Mouse (Mus musculus) thymus, adult 2 months (tissue): ENCODE measurements around the gene Pdf.

ENCODE experiments used
- CTCF ChIP-seq: fragments of 200-500 bp; IDR thresholded peaks from 2 replicates; pipeline ENCODE4 v1.5.1; 2012; ENCODE audit warnings: mild to moderate bottlenecking, control low read depth, low read length, moderate library complexity, borderline replicate concordance; ENCODE audit not compliant: control insufficient read depth, poor library complexity, insufficient read depth; ENCODE audit errors: extremely low read depth
- POLR2A ChIP-seq: fragments of 200-500 bp; IDR thresholded peaks from 2 replicates; pipeline ENCODE4 v1.6.1; 2012; ENCODE audit warnings: mild to moderate bottlenecking, low read length, control low read depth, moderate library complexity; ENCODE audit not compliant: control insufficient read depth, poor library complexity, insufficient read depth; ENCODE audit errors: extremely low read depth

DNA sequence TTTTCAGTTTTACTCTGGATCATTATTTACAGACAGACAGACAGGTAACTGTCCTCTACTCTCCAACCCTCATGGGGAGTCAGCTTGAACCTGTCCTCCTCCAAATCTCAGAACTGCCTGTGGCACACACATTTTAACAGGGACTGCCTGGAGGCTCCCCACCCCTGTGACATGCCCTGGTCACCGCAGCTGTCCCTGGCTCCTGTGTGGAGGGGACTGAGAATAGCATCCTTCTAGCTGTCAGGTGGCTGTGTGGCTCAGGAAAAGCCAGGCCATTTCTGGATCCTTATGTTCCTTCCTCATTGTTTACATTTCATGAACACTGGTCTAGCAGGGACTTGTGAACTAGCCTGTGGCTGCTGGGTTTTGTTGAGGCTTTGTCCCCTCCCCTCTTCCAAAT lies 25.7 kb upstream of the Pdf start:
- TF ChIP-seq POLR2A (no peak), CTCF (no peak)
